Comparison of ENCODE assay signal across 9 mouse cellular contexts in the genomic region with DNA sequence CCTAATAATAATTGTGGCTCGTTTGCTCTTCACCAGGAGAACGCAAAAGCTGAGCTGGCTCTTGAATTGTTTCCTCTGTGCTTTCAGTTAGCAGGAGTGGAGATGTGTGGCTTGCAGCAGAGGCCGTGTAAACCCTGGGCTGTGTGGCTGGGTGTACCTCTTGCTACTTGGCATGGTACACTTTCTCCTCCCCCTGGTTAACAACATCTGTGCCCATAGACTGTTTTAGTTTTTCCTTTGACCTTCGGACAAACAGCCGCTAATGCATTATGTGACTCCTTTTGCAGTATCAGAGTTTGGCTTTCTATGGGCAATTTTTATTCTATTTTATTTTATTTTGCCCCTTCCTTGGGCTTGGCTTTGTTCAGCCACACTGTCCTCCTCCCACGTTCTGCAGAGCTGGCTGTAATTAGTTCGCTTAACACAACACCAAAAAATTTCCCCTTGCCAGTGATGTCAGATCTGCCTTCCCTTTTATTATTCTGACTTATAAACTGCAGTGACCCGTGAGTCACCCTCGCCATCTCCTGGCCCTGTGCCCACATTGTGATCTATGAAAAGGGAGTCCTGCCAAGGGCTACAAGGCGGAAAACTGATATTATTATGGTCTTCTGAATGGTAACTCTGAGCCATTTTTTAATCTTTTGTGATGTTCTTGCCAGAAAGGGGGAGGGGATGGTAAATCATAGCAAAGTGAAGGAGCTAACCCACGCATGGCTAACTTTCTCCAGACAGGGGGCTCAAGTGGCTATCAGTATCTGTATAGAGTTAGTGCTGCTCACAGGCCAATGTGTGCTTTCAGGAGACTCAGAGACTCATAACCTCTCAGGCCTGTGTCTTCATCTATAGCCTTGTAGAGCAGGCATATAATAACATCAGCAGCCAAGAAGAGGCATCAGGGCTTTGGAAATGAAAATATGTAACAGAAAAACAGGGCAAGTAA.
DNase-seq lines count a peak whose midpoint lies in the region; ATAC-seq lines count a peak whose summit lies in the region.
"Had no signal": no experiment of that assay in that cellular context is flagged by ENCODE, and none has a peak within 500 bp of the region (broad histone marks: within the 10 kb centered on the region; RNA-seq: fewer than 3 reads in every experiment).

No protein-coding gene starts in this region.

- no peaks in the 10 kb centered on the region for H3K36me3 ChIP-seq in intestine, embryonic 15.5 days
- H3K36me3 ChIP-seq in liver, embryonic 15.5 days (replicated peaks): no peaks in the 10 kb centered on the region

- WGBS in intestine, embryonic 15.5 days: 35% methylated on average over 11 of the region's 11 CpGs
- 61% methylated on average over 11 of the region's 11 CpGs for WGBS in liver, embryonic 15.5 days (ENCODE audit: insufficient replicate concordance)

- peak; percentile 50 to 51 for DNase-seq in urinary bladder, adult 18-20 months (ENCODE audit: low spot score in 2 of 2)
- DNase-seq in urinary bladder, postnatal 10 days (ENCODE audit: low spot score): no peak
- DNase-seq in gastrocnemius, postnatal 4 days (ENCODE audit: low spot score in 2 of 2): peak; percentile 51 to 74
- peak; percentile 74 for DNase-seq in ovary, postnatal 14 days (ENCODE audit: low spot score)
- no peak for DNase-seq in cerebellum, adult 9-11 months

- H3K27ac ChIP-seq in intestine, embryonic 15.5 days: peak overlapping the region; percentile 52
- peak overlapping the region; percentile 43; the same call in 1 of the 2 replicates for H3K27ac ChIP-seq in liver, embryonic 15.5 days (replicated peaks)
- H3K27ac ChIP-seq: liver, embryonic 14.5 days had no signal

- H3K9ac ChIP-seq in intestine, embryonic 15.5 days: no peak overlapping the region
- H3K9ac ChIP-seq in liver, embryonic 15.5 days: no peak overlapping the region
- H3K9ac ChIP-seq: liver, embryonic 14.5 days had no signal

- no peaks in the 10 kb centered on the region for H3K9me3 ChIP-seq in intestine, embryonic 15.5 days
- no peaks in the 10 kb centered on the region for H3K9me3 ChIP-seq in liver, embryonic 15.5 days (replicated peaks)

- peaks cover 25% of the 10 kb centered on the region for H3K4me1 ChIP-seq in intestine, embryonic 15.5 days (replicated peaks)
- peaks cover 74% of the 10 kb centered on the region for H3K4me1 ChIP-seq in liver, embryonic 15.5 days (replicated peaks)

- no peak overlapping the region for H3K4me3 ChIP-seq in intestine, embryonic 15.5 days (replicated peaks)
- H3K4me3 ChIP-seq in liver, embryonic 15.5 days (replicated peaks): no peak overlapping the region

- no peaks in the 10 kb centered on the region for H3K27me3 ChIP-seq in intestine, embryonic 15.5 days (replicated peaks)
- no peaks in the 10 kb centered on the region for H3K27me3 ChIP-seq in liver, embryonic 15.5 days

- peak; percentile 34 for ATAC-seq in intestine, embryonic 15.5 days
- ATAC-seq in liver, embryonic 15.5 days (ENCODE audit: insufficient read depth): no peak
- ATAC-seq in erythroblast, adult 5-6 weeks (replicated peaks; ENCODE audit: low FRiP score, poor library complexity, severe bottlenecking): no peak

- H3K4me2 ChIP-seq in intestine, embryonic 15.5 days (replicated peaks): no peak overlapping the region
- no peak overlapping the region for H3K4me2 ChIP-seq in liver, embryonic 15.5 days

Comparison
In these comparisons a context has a peak if more than half of its experiments do, and no peak if none do; other contexts are left out.
1. DNase-seq: peak in urinary bladder, adult 18-20 months (2 of 2), gastrocnemius, postnatal 4 days (2 of 2) and ovary, postnatal 14 days (single experiment); none in urinary bladder, postnatal 10 days (single experiment) and cerebellum, adult 9-11 months (single experiment).